Mouse (Mus musculus) megakaryocyte, embryonic 14.5 days (primary cell): Measurements from ENCODE around the gene Syce1l. TPM values are rescaled to one million over a fixed set of nuclear protein-coding genes. Genes with fewer than 3 reads are reported as not detected.

ENCODE experiments used
- H3K27me3 ChIP-seq: replicated peaks from 2 replicates; pipeline ENCODE3; 2012; ENCODE audit warnings: inconsistent platforms
- H3K36me3 ChIP-seq: replicated peaks from 2 replicates; pipeline ENCODE3; 2012; ENCODE audit warnings: low read length, inconsistent platforms, mixed read lengths
- H3K4me1 ChIP-seq: 2 replicates; pipeline ENCODE4 v1.6.1; 2012; ENCODE audit warnings: inconsistent platforms
- H3K4me3 ChIP-seq: replicated peaks from 2 replicates; pipeline ENCODE3; 2012; ENCODE audit warnings: moderate library complexity, mild to moderate bottlenecking, inconsistent platforms
- H3K9me3 ChIP-seq: 2 replicates; pipeline ENCODE4 v1.6.1; 2012; ENCODE audit warnings: inconsistent platforms
- FLI1 ChIP-seq: IDR thresholded peaks from 2 replicates; pipeline ENCODE4 v1.6.1; 2012; ENCODE audit warnings: low read length, inconsistent platforms, mixed read lengths
- GATA1 ChIP-seq: IDR thresholded peaks from 3 replicates; pipeline ENCODE4 v1.6.1; 2012; ENCODE audit warnings: mixed read lengths, low read length, inconsistent platforms, borderline replicate concordance
- polyA plus RNA-seq: library from polyadenylated mRNA; stranded (reverse); fragments of >175 nt; gene quantifications from 2 replicates; pipeline ENCODE4 v1.2.3, GENCODE M21; 2012; ENCODE audit warnings: low replicate concordance; ENCODE audit not compliant: insufficient read depth

Syce1l gene
- polyA plus RNA-seq, 1 experiment = 0.17 TPM

DNA sequence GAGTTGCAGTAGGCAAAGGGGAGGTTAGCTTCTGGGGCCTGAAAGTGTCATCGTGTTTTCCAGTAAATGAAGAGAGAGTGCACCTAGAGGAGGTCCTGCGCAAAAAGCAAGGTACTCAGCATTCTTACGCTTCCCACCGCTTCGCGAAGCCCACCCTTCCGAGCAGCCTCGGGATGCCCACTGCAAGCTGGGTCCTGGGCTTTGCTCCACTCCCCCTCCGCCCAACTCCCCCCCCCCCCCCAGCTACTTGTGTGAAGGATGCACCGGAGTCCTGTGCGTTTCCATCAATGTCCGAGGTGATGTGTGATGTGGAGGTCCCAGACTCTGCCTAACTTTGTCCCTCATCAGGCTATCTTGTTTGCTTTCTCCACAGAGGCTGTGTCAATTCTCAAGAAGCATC is 9.4 kb downstream of the Syce1l start:
- Histone ChIP-seq H3K9me3 (no peaks in the 10 kb centered on the region), H3K27me3 (peaks cover 29% of the 10 kb centered on the region), H3K36me3 (no peaks in the 10 kb centered on the region), H3K4me3 (no peak overlapping the region), H3K4me1 (peaks cover 9% of the 10 kb centered on the region; the same call in 1 of the 2 replicates)
- TF ChIP-seq GATA1 (no peak), FLI1 (no peak)

DNA sequence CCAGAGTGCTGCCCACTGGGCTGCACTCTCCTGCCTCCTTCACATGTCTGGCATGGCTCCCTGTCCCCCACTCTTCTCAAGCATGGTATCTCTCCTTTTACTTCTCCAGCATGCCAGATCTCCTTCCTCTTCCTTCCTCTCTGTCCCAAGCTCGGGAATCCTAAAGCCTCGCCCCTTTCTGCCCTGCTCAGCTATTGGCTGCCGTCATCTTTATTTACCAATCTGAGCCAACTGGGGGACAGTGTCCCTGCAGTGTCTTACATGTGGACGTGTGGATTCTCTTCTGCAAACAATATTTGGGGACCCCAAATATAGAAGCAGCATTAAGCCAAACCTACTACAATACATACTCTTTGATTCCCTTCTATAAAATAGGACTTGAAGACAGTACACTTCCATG is 10.1 kb downstream of the Syce1l start:
- TF ChIP-seq GATA1 = no peak
- no peak for TF ChIP-seq FLI1
- Histone ChIP-seq H3K36me3 (no peaks in the 10 kb centered on the region), H3K9me3 (no peaks in the 10 kb centered on the region), H3K27me3 (peaks cover 29% of the 10 kb centered on the region), H3K4me1 (peaks cover 7% of the 10 kb centered on the region; the same call in 1 of the 2 replicates), H3K4me3 (no peak overlapping the region)

DNA sequence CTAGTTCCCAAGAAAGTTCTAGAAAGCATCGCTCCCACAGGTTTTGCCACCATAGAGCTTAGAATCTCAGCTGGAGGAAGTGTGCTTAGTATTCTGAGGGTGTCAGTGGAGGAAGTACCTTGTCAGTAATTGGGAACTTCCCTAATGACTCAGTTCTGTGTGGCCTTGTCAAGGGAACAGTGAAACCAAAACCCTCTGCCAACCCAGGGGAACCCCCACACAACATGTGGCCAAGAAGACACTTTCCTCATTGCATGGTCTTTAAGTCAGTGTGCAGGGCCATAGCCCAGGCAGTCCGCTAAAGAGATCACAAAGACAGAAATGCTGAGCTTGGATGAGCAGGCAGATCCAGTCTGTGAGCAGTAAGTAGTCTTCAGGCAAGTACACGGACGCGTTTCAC is 13.1 kb downstream of the Syce1l start:
- TF ChIP-seq GATA1 (no peak), FLI1 (no peak)
- Histone ChIP-seq H3K4me1 (peaks cover 5% of the 10 kb centered on the region; the same call in 1 of the 2 replicates), H3K27me3 (peaks cover 24% of the 10 kb centered on the region), H3K4me3 (peak overlapping the region; percentile 16), H3K36me3 (no peaks in the 10 kb centered on the region), H3K9me3 (no peaks in the 10 kb centered on the region; the same call in 1 of the 2 replicates)

DNA sequence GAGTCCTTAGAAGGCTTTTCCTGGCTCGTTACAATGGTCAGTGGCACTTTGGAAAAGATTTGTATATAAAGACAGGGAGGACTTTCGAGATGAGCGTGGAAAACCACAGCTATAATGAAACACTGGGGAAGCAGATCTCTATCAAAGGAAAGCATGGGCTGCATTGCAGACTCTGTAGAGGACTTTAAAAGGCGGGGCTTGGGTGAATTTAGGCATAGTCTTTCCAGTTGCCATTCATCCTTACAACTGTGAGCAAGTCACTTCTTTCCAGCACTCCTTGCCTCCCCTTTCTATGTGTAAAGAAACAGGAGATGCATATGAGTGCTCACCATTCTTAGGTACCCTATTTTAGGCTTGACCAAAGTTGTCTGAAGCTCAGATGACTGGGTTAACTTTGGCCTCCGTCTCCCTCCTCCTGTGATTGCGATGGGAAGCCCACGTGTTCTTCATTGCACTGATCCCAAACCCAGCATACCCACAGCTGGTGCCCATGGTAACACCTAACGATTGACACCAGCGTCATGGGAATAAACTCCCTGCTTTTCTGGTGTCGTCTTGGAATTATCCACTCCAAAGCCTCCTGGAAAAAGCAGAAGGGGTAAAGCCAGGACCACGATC is 13.8 kb downstream of the Syce1l start:
- H3K27me3 ChIP-seq = peaks cover 19% of the 10 kb centered on the region
- H3K4me3 ChIP-seq = no peak overlapping the region
- H3K4me1 ChIP-seq = peaks cover 5% of the 10 kb centered on the region; the same call in 1 of the 2 replicates
- no peak for TF ChIP-seq GATA1
- no peak for TF ChIP-seq FLI1
- no peaks in the 10 kb centered on the region; the same call in 1 of the 2 replicates for H3K9me3 ChIP-seq
- H3K36me3 ChIP-seq = no peaks in the 10 kb centered on the region

DNA sequence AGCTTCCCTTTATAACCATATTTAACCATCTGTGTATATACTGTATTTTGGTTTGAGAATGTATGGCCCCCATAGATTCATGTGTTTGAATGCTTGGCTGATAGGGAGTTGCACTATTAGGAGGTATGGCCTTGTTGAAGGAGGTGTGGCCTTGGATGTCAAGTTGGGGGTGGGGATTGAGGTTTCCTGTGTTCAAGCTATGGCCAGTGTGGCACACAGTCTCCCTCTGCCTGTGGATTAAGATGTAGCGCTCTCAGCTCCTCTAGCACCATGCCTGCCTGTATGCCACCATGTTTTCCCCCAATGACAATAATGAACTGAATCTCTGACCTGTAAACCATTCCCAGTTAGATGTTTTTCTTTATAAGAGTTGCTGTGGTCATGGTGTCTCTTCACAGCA is 17.1 kb downstream of the Syce1l start:
- TF ChIP-seq GATA1 = no peak
- no peak for TF ChIP-seq FLI1
- Histone ChIP-seq H3K4me3 (no peak overlapping the region), H3K27me3 (peaks cover 1% of the 10 kb centered on the region), H3K9me3 (no peaks in the 10 kb centered on the region; the same call in 1 of the 2 replicates), H3K36me3 (no peaks in the 10 kb centered on the region), H3K4me1 (peaks cover 5% of the 10 kb centered on the region; the same call in 1 of the 2 replicates)

DNA sequence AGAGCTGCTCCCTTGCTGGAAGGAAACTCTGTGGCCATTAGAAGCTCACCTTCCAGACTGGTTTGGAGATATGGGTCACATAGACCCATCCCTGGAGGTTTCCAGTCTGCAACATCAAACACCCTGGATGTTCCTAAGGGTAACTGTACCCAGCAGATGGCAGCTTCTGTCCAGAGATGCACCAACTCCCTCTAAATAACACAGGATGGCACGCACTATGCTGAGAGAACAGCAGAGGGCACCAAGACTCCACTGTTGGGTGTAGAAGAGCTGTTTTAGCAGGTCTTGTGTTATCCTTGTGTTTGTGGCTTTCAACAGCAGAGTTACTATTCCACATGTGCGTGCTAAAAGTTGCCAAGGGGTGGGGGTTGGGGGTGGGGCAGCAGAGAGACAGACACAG is 21.5 kb downstream of the Syce1l start:
- Histone ChIP-seq H3K36me3 (no peaks in the 10 kb centered on the region), H3K4me3 (no peak overlapping the region), H3K4me1 (no peaks in the 10 kb centered on the region), H3K27me3 (no peaks in the 10 kb centered on the region), H3K9me3 (peaks cover 11% of the 10 kb centered on the region; the same call in 1 of the 2 replicates)
- TF ChIP-seq GATA1 = no peak
- no peak for TF ChIP-seq FLI1

DNA sequence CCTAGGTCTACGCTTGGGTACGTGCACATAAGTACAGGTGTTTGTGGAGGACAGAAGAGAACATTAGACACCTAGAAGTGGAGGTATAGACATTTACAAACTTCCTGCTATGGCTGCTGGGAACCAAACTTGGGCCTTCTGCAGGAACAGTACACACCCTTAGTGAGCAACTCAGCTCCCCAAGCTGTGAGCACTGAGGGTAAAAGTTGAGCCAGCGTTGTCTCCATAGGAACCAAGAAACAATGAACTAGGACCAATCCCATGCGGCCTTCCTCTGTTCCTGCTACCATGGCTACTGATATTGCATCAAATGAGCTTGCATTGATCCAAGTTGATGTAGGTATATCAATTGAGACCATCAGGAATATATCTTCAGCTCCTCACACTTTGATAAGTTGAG is 22.0 kb downstream of the Syce1l start:
- Histone ChIP-seq H3K36me3 (no peaks in the 10 kb centered on the region), H3K4me3 (no peak overlapping the region), H3K9me3 (peaks cover 11% of the 10 kb centered on the region; the same call in 1 of the 2 replicates), H3K4me1 (no peaks in the 10 kb centered on the region), H3K27me3 (no peaks in the 10 kb centered on the region)
- TF ChIP-seq GATA1 (no peak), FLI1 (no peak)

DNA sequence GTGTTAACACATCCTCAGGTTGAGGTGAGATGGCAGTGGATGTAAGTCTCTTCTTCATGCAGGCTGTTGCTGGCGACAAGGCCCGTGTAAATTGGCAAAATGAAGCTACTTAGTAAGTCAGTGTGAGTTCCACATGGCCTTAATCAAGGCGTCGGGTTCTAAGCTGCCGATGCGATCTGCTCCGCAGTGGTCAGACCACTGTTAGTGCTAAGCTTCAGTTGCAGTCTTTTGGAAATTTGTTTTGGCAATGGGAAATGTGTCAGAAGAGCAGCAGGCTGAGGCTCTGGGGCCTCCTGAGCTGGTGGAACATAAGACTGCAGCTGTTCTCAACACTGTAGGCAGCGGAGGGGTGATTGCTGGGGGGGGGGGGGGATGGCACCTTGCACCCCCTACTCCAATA is 22.9 kb downstream of the Syce1l start:
- H3K4me1 ChIP-seq = no peaks in the 10 kb centered on the region
- TF ChIP-seq FLI1 (no peak), GATA1 (no peak)
- no peaks in the 10 kb centered on the region for H3K27me3 ChIP-seq
- no peaks in the 10 kb centered on the region for H3K36me3 ChIP-seq
- H3K4me3 ChIP-seq = no peak overlapping the region
- H3K9me3 ChIP-seq = peaks cover 15% of the 10 kb centered on the region

DNA sequence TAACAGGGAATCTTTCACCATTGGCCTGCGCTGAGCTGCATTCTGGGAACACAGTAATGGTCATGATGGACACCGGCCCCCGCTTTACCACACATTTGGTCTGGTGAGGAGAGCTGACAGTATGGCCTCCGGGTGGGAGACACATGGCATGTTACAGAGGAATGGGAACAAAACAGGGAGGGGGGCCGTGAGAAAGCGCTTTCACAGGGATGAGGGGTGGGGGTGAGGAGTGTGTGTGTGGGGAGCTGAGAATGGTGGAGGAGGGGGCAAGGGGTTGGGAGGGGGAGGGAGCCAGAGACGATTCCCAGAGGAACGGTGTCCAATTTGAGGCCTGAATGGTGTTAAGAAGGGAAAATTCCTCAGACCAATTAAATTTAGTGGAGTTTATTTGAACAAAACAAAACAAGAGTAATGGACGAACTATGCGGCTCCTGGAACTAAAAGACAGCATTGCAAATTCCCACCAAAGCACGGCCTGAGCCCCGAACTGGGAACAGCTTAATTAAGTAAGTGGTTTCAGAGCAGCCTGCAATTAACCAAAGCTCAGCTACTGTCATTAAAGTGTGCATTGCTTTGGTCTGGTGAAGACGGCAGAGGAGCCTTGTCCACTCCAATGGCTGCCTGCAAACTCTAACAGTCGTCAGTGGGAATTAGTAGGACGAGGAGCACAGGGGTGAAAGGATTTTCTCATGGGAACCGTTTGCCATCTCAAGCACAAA is 23.9 kb downstream of the Syce1l start:
- Histone ChIP-seq H3K36me3 (no peaks in the 10 kb centered on the region), H3K4me1 (no peaks in the 10 kb centered on the region), H3K27me3 (no peaks in the 10 kb centered on the region), H3K4me3 (no peak overlapping the region), H3K9me3 (peaks cover 15% of the 10 kb centered on the region)
- no peak for TF ChIP-seq GATA1

DNA sequence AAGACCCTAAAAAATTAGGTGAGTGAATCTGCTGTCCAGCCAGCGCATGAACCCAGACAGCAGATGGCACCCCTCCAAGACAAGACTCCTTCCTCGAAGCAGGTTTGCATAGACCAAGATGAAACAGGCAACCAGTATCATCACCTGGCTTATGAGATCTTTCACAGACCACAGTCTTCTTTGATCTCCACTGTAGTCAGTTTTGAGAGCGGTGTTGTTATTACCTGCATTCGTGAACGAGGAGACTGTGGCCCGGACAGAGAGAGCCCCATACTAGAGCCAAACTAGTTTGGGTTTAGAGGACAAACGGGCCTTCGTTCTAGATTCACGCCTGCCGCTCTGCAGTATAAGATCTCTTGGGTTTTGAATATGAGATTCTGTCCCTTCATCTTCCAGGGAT is 26.9 kb downstream of the Syce1l start:
- Histone ChIP-seq H3K9me3 (peaks cover 22% of the 10 kb centered on the region), H3K27me3 (no peaks in the 10 kb centered on the region), H3K4me3 (no peak overlapping the region), H3K4me1 (no peaks in the 10 kb centered on the region), H3K36me3 (no peaks in the 10 kb centered on the region)
- TF ChIP-seq FLI1 (no peak), GATA1 (no peak)
